Mouse (Mus musculus) CH12.LX (cell line): ENCODE results near the gene Smad1. TPM values are rescaled to one million over a fixed set of nuclear protein-coding genes. Genes with fewer than 3 reads are reported as not detected.

Experiments used
- DNase-seq: peaks from one replicate; pipeline ENCODE4 v3.0.0-alpha.2; 2013; ENCODE audit errors: extremely low read depth
- H3K27ac ChIP-seq: 2 replicates; pipeline ENCODE4 v1.5.1; 2012; ENCODE audit warnings: low read depth, mild to moderate bottlenecking, control low read depth, moderate library complexity; ENCODE audit not compliant: insufficient read depth
- H3K27me3 ChIP-seq: replicated peaks from 2 replicates; pipeline ENCODE3; 2012; ENCODE audit warnings: inconsistent platforms
- H3K36me3 ChIP-seq, 2 experiments: replicated peaks in 1 of 2; 2 replicates each; pipeline versions ENCODE3 to v1.6.1; 2012; ENCODE audit warnings: inconsistent platforms in 1 of 2, low read length in 1 of 2, mild to moderate bottlenecking in 1 of 2, mixed read lengths in 1 of 2, moderate library complexity in 1 of 2; ENCODE audit not compliant: control insufficient read depth in 1 of 2, insufficient read depth in 1 of 2
- H3K4me1 ChIP-seq, 2 experiments: 2 replicates each; pipeline ENCODE4 v1.6.1; 2012; ENCODE audit warnings: inconsistent platforms in 1 of 2, moderate library complexity in 1 of 2; ENCODE audit not compliant: insufficient read depth in 2 of 2, control insufficient read depth in 1 of 2
- H3K4me2 ChIP-seq: 2 replicates; pipeline ENCODE4 v1.6.1; 2012; ENCODE audit warnings: low read depth, mild to moderate bottlenecking, control low read depth; ENCODE audit not compliant: poor library complexity, insufficient read depth, severe bottlenecking
- H3K4me3 ChIP-seq, 3 experiments: fragments of 150-350 bp in 1 of 3; sonication (generic) in 1 of 3; replicated peaks in 1 of 3; 2 replicates each; pipeline versions ENCODE3 to v1.5.1; 2011 to 2012; ENCODE audit warnings: low read depth in 2 of 3, low read length in 2 of 3, mild to moderate bottlenecking in 2 of 3, moderate library complexity in 2 of 3, control low read depth in 1 of 3, improper control_type of control experiment in 1 of 3, inconsistent platforms in 1 of 3, mixed read lengths in 1 of 3; ENCODE audit not compliant: poor library complexity in 1 of 3
- H3K79me2 ChIP-seq: replicated peaks from 2 replicates; pipeline ENCODE4 v1.6.1; 2012; ENCODE audit warnings: mild to moderate bottlenecking, moderate library complexity; ENCODE audit not compliant: control insufficient read depth, poor library complexity, insufficient read depth, severe bottlenecking; ENCODE audit errors: extremely low read depth
- H3K9ac ChIP-seq: 2 replicates; pipeline ENCODE4 v1.6.1; 2012; ENCODE audit warnings: low read depth, mild to moderate bottlenecking, control low read depth, moderate library complexity; ENCODE audit not compliant: insufficient read depth
- H3K9me3 ChIP-seq: replicated peaks from 2 replicates; pipeline ENCODE3; 2012; ENCODE audit warnings: low read length, inconsistent platforms, mixed read lengths
- BHLHE40 ChIP-seq: IDR thresholded peaks from 2 replicates; pipeline ENCODE4 v1.6.1; 2011; ENCODE audit warnings: mild to moderate bottlenecking, low read depth, low read length, improper control_type of control experiment
- CHD1 ChIP-seq: IDR thresholded peaks from 2 replicates; pipeline ENCODE4 v1.6.1; 2012; ENCODE audit warnings: low read depth, low read length, improper control_type of control experiment, inconsistent platforms
- CTCF ChIP-seq, 2 experiments: IDR thresholded peaks in 1 of 2; conservative IDR thresholded peaks in 1 of 2; 2 replicates each; pipeline ENCODE4 v1.5.1; 2011 to 2012; ENCODE audit warnings: low read depth in 2 of 2, low read length in 2 of 2, improper control_type of control experiment in 1 of 2, inconsistent platforms in 1 of 2, mild to moderate bottlenecking in 1 of 2, moderate library complexity in 1 of 2
- ELF1 ChIP-seq: IDR thresholded peaks from 2 replicates; pipeline ENCODE4 v1.6.1; 2014; ENCODE audit warnings: low read depth, mild to moderate bottlenecking, inconsistent platforms, low read length, improper control_type of control experiment
- EP300 ChIP-seq: IDR thresholded peaks from 2 replicates; pipeline ENCODE4 v1.6.1; 2011; ENCODE audit warnings: low read length, improper control_type of control experiment
- HCFC1 ChIP-seq: IDR thresholded peaks from 2 replicates; pipeline ENCODE4 v1.6.1; 2012; ENCODE audit warnings: low read depth, mild to moderate bottlenecking, inconsistent platforms, low read length, improper control_type of control experiment
- IRF4 ChIP-seq: IDR thresholded peaks from 2 replicates; pipeline ENCODE4 v1.6.1; 2014; ENCODE audit warnings: low read depth, mild to moderate bottlenecking, inconsistent platforms, low read length, improper control_type of control experiment
- MXI1 ChIP-seq: IDR thresholded peaks from 2 replicates; pipeline ENCODE4 v1.6.1; 2011; ENCODE audit warnings: mild to moderate bottlenecking, low read depth, low read length, improper control_type of control experiment
- NRF1 ChIP-seq: IDR thresholded peaks from 2 replicates; pipeline ENCODE4 v1.6.1; 2014; ENCODE audit warnings: low read depth, mild to moderate bottlenecking, inconsistent platforms, low read length, improper control_type of control experiment, moderate library complexity
- PAX5 ChIP-seq: IDR thresholded peaks from 2 replicates; pipeline ENCODE4 v1.6.1; 2012; ENCODE audit warnings: low read length, inconsistent platforms, mixed read lengths
- POLR2A ChIP-seq: IDR thresholded peaks from 2 replicates; pipeline ENCODE4 v1.6.1; 2011; ENCODE audit warnings: low read depth, mild to moderate bottlenecking, improper control_type of control experiment, low read length
- POLR2AphosphoS2 ChIP-seq: IDR thresholded peaks from 2 replicates; pipeline ENCODE4 v1.6.1; 2011; ENCODE audit warnings: low read depth, low read length, improper control_type of control experiment
- SIN3A ChIP-seq: IDR thresholded peaks from 2 replicates; pipeline ENCODE4 v1.6.1; 2012; ENCODE audit warnings: low read length, improper control_type of control experiment, inconsistent platforms
- SMC3 ChIP-seq: IDR thresholded peaks from 2 replicates; pipeline ENCODE4 v1.6.1; 2011; ENCODE audit warnings: low read depth, low read length, improper control_type of control experiment
- TCF12 ChIP-seq: IDR thresholded peaks from 2 replicates; pipeline ENCODE4 v1.6.1; 2014; ENCODE audit warnings: low read depth, mild to moderate bottlenecking, inconsistent platforms, low read length, improper control_type of control experiment
- UBTF ChIP-seq: IDR thresholded peaks from 2 replicates; pipeline ENCODE4 v1.6.1; 2012; ENCODE audit warnings: low read depth, mild to moderate bottlenecking, inconsistent platforms, low read length, improper control_type of control experiment, moderate library complexity
- USF1 ChIP-seq: IDR thresholded peaks from 2 replicates; pipeline ENCODE4 v1.6.1; 2014; ENCODE audit warnings: low read depth, mild to moderate bottlenecking, inconsistent platforms, low read length, improper control_type of control experiment
- ZC3H11A ChIP-seq: IDR thresholded peaks from 2 replicates; pipeline ENCODE4 v1.6.1; 2012; ENCODE audit warnings: low read depth, mild to moderate bottlenecking, inconsistent platforms, low read length, improper control_type of control experiment
- ZKSCAN1 ChIP-seq: IDR thresholded peaks from 2 replicates; pipeline ENCODE4 v1.6.1; 2012; ENCODE audit warnings: low read depth, inconsistent platforms, low read length, improper control_type of control experiment, borderline replicate concordance
- dilution Hi-C: fragments of 300-500 bp; cut with MboI; formaldehyde crosslinking; loops from 2 replicates; pipeline ENCODE4 v1.14.3; 2020; ENCODE audit warnings: low sequenced_read_pairs; ENCODE audit not compliant: extremely low pct_unique_long_range_greater_than_20kb, extremely low pct_ligation_motif_present
- in situ Hi-C: fragments of 300-500 bp; cut with MboI; formaldehyde crosslinking; loops from 3 replicates; pipeline ENCODE4 v1.14.3; 2019; ENCODE audit warnings: low sequenced_read_pairs, low pct_ligation_motif_present, low pct_unique_long_range_greater_than_20kb, mixed read lengths
- polyA plus RNA-seq: library from polyadenylated mRNA; unstranded; fragments of >175 nt; gene quantifications from 2 replicates; pipeline ENCODE4 v1.2.1, GENCODE M21; 2012; ENCODE audit warnings: low read depth; ENCODE audit not compliant: insufficient read length
- total RNA-seq, 2 experiments: library from RNA; depleted of rRNA; stranded (reverse); fragments of 300-350 nt in 1 of 2; fragments of >200 nt in 1 of 2; gene quantifications; 2 replicates each; pipeline ENCODE4 v1.2.3; 2012 to 2014

Smad1 gene
- total and polyA plus RNA-seq, 3 experiments, result not detected

DNA sequence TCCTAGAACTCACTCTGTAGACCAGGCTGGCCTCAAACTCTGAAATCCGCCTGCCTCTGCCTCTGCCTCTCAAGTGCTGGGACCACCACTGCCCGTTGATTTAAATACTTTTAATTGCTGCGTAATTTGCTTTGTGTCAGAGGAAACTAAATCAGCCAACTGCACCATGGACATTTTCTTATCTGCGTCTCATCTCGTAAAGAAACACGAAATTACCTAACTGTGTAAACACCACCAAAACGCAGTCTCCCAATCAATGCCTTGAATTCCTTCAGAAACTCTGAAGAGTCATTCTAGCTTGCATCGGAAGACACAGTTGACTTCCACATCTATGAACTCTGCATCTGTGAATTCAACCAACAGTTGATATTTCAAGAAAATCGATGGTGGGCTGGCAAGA lies 22.7 kb downstream of the Smad1 start:
- Histone ChIP-seq H3K79me2 (no peaks in the 10 kb centered on the region), H3K27me3 (no peaks in the 10 kb centered on the region), H3K27ac (no peak overlapping the region), H3K36me3 (no peaks in the 10 kb centered on the region), H3K4me1 (no peaks in the 10 kb centered on the region), H3K9ac (no peak overlapping the region), H3K4me2 (no peak overlapping the region), H3K4me3 (no peak overlapping the region), H3K9me3 (no peaks in the 10 kb centered on the region)
- TF ChIP-seq SMC3 (no peak), MXI1 (no peak)
- in situ Hi-C loops (no loop called here), dilution Hi-C loops (no loop called here)
- DNase-seq, result no peak

DNA sequence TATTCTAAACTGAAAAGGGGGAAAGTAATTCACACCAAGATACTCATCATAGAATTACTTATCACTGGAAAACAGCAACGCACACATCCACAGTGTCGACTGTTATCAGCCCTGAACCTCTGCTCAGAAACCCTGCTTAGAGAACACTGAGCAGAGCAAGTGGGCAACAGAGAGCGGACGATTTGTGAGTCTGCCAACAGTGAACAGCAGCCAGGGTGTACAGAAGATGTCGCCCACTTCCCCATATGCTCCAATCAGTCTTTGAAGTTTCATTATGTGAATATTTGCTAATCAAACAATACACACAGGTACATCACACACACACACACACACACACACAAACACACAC lies 23.6 kb downstream of the Smad1 start:
- no peak overlapping the region for H3K4me2 ChIP-seq
- no peaks in the 10 kb centered on the region for H3K27me3 ChIP-seq
- dilution Hi-C loops, result no loop called here
- TF ChIP-seq ELF1 (no peak), POLR2AphosphoS2 (no peak), EP300 (no peak), IRF4 (no peak)
- TF ChIP-seq, all 38 proteins: peak for 0
- Histone ChIP-seq H3K4me1 (peaks cover 2 to 3% of the 10 kb centered on the region in 2 experiments; a peak in 1 of 4 replicates), H3K9me3 (no peaks in the 10 kb centered on the region), H3K79me2 (no peaks in the 10 kb centered on the region), H3K36me3 (no peaks in the 10 kb centered on the region), H3K27ac (no peak overlapping the region), H3K9ac (no peak overlapping the region), H3K4me3 (no peak overlapping the region)
- in situ Hi-C loops, result no loop called here
- DNase-seq, result no peak

DNA sequence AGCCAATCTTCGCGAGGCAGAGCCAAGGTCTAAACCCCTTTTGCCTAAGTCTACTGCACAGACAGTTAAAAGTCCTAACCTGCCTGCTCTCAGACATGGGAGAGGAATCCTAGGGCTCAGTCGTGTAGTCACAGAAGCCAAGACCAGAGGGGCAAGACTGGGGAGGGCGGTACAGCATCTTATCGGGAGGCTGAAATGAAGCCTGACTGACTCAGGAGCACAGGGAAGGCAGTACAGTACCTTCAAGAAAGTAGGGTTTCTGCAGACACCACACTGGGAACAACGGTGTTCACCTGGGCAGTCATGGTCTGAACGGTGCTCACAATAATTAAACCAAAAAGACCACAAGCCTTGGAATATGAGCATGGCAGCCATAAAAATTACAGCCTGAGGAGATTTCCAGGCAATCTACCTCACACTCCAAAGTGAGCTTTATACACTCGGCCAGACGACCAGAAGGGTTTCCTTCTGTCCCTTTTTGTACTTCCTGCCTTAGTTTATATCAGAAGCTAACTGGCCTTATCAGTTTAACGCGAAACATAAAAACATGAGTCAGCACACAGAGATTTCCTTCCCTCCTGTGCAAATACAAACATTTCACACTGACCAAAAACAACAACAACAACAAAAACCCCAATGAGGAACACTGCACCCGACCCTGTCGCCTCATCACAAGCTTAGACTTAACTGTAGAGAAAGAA lies 24.1 kb downstream of the Smad1 start:
- dilution Hi-C loops, result no loop called here
- Histone ChIP-seq H3K36me3 (no peaks in the 10 kb centered on the region), H3K4me1 (peaks cover 5 to 8% of the 10 kb centered on the region in 2 experiments), H3K9ac (no peak overlapping the region), H3K9me3 (no peaks in the 10 kb centered on the region), H3K4me2 (no peak overlapping the region), H3K79me2 (no peaks in the 10 kb centered on the region), H3K4me3 (no peak overlapping the region), H3K27ac (no peak overlapping the region), H3K27me3 (no peaks in the 10 kb centered on the region)
- TF ChIP-seq ZKSCAN1 (no peak), BHLHE40 (no peak), POLR2A (no peak), NRF1 (no peak), HCFC1 (no peak), CHD1 (no peak), MXI1 (no peak), PAX5 (no peak), POLR2AphosphoS2 (no peak), ZC3H11A (no peak), SIN3A (no peak), USF1 (no peak), CTCF (conservative IDR thresholded peaks at IDR 0.05 in 1 of 2, IDR thresholded peaks at IDR 0.05 in 1 of 2; ENCODE audit: low read depth in 2 of 2, low read length in 2 of 2) (no peak), ELF1 (no peak), TCF12 (no peak), UBTF (no peak)
- in situ Hi-C loops, result no loop called here
- no peak for DNase-seq
